Mouse (Mus musculus) naive thymus-derived CD4-positive, alpha-beta T cell, adult 2 months (primary cell): ENCODE data around the gene Adad2.

Experiments
- DNase-seq: peaks from one replicate; pipeline ENCODE4 v3.0.0-alpha.2; 2011; ENCODE audit warnings: low read depth

The Adad2 gene

DNA sequence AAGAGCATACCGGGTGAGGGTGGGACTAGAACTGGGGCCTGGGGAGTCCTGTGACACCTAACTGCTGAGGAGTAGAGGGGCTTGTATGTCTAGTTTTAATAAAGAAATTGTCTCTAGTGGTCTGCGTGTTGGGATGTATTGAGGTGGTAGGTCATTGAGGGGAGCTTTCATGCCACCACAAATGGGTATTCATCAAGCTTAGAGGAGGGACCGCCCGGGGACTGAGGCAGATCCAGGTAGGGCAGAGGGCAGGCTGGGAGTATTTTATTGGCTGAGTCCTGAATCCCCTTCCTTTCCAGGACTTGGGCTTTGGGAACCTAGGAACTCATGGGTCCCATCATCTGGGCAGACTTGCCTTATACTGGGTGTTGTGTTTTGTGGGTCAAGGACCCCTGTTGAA is 4.3 kb downstream of the Adad2 start:
- no peak for DNase-seq

DNA sequence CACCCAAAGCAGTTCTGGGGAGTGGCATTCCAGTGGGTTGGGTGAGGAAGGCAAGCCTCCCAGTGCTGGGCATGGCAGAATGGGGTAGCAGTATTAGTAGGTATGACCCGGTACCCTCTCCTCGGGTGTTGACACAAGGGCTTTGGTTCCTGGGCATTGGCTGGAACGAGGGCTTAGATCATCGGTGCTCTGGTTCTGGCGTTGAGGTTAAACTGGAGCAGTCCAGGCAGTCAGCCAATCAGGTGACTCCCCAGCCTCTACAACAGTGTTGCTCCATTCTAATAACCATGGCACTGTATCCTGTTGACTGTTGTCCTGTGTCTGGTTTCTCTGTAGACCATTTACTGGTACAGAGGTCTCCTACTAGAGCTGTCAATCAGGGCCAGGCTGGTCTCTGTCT is 5.0 kb downstream of the Adad2 start:
- no peak for DNase-seq

DNA sequence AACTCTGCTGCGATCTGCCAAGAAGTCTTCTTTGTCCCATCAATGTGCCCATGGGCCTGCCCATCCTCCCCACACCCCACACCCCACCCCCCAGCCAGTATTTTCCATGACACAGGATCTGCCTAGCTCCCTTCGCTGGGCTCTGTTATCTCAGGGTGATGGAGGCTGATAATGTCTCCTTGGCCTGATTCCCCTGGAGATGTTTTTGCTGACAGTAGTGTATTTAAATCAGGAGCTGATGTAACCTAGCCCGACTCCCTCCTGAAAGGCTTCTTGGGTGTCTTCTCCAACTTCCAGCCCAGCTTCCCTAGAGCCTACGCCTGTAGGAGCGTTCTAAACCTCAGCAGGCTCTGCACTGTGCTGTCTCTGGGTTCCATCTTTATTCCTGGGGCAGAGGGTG is 6.3 kb downstream of the Adad2 start:
- DNase-seq: no peak

DNA sequence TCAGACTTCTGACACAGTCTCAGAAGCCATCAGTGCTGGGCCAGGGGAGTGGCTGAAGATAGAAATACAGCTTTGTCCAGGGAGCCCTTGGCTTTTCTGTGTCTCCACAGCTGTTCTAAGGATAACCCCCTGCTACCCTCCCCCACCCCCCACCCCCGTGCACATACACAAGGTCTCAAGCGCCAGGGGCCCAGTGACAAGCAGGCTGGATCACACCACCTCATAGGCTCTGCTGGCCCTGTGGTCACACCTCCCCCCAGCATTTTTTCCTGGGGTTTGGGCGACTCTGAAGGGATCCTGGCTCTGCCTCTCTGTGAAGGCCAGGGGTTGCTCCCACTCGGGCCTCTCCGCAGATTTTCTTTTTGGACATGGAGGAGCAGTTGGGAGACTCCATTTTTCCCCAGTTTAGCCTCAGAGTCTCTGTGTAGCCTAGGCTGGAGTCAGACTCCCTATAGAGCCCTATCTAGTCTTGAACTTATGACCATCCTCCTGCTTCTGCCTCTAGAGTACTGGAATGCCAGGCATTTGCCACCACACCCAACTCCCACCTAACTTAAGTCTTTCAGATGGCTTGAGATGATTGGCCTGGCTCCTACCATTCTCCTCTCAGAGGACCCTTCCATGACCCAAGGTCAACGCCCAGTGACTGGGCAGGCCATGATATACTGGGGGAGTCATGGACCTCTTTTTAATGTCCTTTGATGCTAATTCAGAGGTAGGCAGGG is 7.7 kb downstream of the Adad2 start:
- no peak for DNase-seq

DNA sequence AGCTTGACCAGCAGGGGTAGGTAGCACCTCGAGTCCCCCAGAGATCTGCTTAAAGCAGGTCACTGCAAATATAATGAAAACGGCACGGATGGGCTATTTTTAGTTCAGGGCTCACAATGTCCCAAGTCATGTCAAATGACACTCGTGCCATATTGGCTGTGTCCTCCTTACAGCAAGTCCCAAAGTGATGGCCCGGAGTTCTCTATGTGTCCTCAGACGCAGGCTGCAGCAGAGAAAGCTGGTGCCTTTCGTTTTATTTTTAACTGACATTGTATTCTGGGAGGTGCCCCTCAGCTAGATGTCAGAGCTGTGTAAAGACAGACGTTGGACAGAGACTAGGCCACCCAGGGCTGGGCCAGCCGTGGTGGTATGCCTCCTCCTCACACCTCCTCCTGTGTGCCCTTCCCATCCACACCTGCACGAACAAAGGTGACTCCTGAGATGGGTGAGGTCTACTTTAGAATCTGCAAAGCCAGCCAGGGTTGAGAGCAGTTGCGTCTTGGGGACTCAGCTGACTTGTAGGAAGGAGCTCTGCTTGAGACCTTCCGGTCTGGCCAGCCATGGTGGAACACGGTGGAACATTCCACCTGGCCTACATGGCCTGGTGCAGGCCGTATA is 8.4 kb downstream of the Adad2 start:
- DNase-seq: no peak

DNA sequence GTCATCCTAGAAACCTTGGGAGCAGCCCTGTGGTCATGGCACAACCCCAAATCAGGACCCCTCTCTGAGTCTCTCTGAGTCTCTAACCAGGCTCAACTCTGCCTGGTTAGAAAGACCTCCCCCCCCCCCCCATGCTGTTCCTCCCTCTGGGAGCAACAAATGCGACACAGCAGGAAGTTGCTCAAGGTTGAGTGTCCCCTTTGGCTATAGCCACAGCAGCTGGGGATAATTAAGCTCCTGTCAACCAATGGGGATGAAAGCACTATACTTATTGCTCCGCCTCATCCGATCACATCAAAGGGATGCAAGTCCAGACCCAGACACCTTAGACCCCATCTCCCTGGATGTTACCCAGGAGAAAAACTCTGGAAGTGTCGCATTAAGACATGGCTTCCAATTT is 10.0 kb downstream of the Adad2 start:
- no peak for DNase-seq

DNA sequence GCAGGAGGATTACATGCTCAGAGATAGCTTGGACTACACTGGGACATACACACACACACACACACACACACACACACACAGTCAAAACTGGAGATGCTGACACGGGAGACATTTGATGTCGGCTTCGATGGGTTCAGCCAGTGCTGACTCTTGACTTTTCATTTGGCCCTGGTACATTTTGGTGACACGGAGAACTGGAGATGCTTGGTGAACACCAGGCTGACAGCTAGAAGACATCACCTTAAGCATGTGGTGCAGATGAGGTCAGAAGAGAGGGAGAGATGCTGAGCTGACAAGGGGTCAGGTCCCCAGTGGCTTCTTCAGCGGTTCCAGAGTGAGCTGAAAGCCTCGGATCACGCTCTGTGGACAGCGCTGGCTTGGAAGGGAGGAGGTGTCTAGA is 10.5 kb downstream of the Adad2 start:
- no peak for DNase-seq

DNA sequence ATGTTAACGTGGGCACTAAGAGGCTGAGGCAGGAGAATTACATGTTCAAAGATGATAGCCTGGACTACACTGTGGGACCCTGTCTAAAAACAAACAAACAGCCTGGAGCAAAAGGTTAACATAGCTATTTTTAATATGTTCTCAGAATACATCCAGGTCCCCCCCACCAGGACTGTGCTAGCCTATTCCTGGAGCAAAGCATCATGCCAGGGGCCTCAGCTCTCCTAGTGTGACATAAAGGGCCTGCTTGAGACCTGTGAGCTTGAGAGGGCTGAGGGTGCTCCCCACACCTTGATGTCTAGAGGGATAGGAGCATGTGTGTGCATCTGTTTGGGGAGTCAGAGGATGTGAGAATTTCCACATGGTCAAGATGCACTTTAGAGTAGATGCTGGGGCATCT is 11.2 kb downstream of the Adad2 start:
- no peak for DNase-seq

DNA sequence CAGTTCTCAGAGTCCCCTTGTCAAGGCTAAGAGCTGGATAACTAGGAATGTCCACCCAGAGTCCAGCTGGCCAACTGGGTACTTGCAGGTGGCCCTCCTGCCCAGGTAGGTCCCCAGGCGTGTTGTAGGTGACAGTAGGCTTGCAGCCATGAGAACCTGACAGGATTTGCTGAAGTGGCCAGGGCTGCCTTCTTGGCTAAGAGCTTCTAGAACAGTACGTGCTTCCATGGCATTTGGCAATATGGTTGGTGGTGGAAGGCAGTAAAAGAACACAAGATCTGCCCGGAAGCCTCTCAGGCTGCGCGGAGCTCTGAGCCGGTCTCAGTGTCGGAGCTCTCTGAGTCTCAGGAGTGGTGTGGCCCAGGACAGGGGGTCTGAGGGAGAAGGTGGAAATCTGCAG is 12.4 kb downstream of the Adad2 start:
- no peak for DNase-seq

DNA sequence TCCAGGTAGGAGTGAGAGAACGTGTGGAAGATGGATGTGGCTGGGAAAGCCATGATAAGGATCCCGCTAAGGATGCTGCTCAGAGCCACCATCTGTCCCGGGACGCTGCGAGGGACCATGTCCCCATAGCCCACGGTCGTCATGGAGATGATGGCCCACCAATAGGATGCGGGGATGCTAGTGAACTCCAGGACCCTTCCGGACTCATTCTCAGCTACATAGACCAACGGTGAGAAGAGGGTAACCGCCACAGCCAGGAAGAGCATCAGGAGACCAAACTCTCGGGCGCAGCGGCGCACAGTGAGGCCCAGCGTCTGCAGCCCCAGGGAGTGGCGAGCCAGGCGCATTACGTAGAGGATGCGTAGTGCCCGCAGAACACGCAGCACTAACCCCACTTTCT is 13.2 kb downstream of the Adad2 start:
- no peak for DNase-seq

DNA sequence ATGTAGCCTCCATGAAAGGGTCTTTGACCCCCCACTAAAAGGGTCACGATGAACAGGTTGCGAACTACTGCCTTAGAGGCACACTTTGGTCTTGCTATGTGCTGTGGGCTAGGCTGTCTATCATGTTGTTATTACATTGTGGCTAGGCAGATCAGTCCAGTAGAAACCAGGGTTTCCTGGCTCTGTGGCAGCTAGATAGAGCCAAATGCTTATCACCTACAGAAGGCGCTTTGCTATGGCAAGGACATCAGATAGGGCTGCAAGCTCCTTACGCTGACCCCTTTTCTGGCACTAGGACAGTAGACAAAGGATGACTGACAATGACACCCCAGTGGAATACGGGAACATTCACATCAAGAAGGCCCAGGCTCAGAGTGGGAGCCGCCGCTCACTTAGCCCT is 14.7 kb downstream of the Adad2 start:
- no peak for DNase-seq

DNA sequence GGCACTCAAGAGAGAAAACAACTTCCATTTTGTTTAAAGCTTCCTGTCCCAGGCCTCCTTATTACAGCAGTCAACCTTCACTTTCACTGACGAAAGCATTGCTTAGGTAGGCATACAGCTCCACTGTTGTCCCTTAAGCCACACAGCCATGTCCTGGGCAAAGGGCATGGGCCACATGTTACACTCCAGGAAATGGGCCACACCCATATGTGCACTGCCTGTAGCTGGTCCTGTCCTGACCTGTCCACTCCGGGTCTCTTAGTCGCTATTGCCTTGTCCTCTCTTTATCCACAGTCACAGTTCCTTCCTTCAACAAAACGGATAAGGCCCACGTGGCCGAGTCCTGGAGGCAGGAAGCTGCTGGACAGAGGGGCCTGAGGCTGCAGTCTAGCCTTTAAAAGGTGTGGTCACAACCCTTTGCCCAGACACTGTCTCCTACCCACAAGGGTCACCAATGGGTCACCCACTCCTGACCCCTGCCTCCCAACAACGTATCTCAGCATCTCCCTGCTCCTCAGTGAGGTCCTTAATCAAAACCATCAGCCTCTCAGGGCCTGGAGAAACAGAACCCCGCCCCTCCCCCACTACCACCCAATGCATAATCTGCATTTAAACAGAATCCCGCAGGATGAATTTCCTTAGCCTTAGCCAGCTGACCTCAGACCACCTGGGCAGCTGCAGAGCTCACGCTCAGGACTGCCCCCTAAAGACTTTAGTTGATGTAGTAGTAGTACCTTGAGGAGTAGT is 15.2 kb downstream of the Adad2 start:
- no peak for DNase-seq

DNA sequence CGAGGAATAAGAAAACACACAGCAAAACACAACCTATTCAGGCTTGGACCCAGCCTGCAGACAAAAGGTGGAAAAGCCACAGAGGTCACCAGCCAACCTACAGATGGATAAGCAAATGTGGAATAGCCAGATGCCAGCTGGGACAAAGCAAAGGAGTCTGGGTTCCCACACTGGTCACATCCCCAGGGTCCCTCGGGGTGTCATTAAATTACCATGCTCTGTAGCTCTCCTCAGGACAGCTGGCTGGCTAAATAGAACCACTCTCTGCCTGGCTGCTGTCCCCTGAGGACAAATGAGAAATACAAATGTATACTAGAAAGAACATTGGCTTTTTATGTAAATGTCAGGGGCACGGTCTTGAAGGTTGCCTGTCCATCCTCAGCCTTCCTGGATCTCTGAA is 18.3 kb downstream of the Adad2 start:
- no peak for DNase-seq

DNA sequence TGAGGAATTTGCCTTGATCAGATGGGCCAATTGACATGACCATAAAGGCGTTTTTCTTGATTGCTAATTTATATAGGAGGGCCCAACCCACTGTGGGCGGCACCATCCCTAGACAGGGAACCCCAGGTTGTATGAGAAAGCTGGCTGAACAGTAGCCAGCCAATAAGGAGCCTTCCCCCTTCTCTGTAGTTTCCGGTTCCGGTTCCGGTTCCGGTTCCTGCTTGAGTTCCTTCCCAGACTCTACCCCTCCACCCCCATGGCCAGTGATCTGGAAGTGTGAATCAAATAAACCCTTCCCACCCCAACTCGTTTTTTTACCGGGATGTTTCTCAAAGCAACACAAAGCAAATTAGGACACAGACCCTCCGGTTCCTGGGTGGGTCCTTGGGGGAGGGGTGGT is 19.7 kb downstream of the Adad2 start:
- DNase-seq: no peak

DNA sequence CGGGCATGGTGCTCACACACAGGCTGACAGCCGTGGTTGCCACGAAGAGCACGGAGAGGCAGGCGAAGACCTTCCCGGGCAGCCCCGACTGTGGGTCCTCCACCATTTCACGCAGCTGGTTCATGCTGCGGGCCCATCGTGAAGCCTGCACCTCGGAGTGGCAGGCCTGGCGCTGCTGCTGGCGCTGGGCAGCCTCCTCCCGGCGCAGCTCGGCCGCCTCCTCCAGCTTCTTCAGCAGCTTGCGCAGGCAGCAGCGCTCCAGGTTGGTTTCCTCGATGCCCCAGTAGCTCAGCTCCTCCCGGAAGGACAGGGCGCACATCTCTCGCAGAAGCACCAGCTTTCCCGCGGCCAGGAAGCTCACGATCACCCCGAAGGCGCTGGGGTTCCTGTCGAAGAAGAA is 20.4 kb downstream of the Adad2 start:
- DNase-seq: no peak

DNA sequence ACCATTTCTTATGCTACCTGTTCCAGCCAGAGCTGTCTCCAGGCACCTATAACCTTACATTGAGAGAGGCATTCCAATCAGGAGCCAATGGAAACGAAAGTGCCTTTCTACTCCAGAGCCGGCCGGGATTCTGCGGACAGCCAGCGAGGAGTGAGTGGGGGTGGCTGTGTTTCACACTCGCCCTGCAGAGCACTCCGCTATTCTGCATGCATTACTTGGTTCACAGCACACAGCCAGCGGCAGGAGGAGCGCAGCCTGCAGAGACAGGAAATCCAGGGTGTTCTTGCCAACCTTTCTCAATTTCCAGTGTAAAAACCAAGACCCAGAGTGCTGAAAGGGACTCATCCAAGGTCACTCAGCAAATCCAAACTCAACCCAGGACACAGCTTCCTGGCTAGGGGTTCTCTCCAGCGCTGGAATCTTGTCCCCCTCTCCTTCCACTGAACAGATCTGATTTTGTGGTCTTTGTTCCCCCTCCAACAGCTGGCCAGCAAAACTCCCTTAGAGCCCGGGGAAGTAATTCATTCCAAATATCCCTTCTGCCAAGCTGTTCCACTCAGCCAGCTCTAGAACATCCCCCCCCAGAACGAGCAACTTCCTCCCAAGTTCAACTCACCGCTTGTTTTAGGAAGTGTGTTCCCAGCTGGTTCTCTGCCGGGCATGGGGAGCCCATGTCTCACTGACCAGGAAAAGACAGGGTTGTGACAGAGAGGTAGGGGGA is 22.2 kb downstream of the Adad2 start:
- no peak for DNase-seq

DNA sequence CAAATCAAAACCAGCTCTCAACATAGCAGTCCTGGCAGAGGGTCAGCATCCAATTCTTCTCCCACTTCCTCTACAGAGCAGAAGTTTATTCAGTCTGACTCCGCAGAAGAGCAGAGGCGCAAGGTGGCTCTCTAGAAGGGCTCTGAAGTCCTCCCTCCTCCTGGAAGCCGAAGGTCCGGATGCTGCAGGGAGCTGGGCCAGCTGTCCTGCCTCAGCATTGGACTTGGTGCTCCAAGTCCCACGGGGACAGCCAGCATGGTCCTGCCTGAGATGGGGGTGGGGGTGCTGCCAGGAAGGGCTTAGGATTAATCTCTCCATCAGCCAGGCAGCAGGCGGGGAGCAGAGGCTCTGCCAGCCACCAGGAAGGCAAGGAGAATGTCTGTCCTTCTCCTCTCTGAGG is 22.8 kb downstream of the Adad2 start, which contains the start of gene Kcng4:
Gene Kcng4 (minus strand): TSS at position 303 of the 400 bp plus-strand sequence.
- DNase-seq: no peak

DNA sequence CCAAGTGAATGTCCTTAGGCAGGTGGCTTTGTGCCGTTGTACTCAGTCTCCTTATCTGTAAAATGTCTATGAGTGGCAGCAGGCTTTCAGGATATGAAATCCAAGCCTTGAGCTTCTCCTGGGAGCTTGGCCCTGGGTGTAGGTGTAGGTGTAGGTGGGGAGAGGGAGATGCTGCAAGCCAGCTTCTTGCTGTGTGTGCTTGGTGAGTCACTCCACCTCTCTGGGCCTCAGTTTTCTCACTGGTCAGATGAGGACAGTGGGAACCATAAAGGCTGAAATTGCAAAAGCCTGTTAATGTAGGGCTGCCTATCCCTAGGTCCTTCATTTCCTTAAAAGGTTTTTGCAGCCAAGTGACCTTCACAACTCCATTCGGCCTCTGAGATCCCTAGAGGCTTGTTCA is 23.4 kb downstream of the Adad2 start:
- DNase-seq: no peak

DNA sequence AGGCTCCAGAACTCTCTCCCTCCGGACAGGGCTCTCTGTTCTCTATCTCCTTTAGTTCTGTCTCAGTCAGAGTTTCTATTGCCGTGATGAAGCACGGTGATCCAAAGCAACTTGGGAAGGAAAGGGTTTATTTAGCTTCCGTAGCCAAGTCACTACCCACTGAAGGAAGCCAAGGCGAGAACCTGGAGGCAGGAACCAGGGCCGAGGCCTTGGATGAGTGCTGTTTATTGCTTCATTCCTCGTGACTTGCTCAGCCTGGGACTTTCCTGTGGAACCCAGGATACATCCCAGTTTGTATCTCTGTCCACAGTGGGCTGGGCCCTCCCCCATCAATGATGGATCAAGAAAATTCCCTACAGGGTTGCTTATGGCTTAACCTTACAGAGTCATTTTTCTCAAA is 24.2 kb downstream of the Adad2 start:
- DNase-seq: no peak

DNA sequence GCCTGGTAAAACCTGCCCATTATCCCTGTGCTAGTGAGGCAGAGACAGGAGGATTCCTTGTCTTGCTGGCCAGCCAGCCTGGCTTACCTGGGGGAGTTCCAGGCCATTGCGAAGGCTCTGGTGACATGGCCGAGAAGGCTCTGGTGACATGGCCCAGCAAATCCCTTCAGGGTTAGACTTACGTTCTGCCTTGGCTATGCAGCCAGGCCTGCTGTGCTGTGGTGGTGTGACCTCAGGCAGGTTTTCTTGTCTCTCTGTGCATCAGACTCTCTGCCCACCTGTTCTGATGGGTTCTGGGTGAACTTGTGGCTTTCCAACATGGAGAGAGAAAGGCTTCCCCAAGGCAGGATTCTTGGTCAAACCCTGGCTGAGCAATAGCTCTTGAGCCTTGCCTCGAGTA is 24.8 kb downstream of the Adad2 start:
- DNase-seq: no peak

DNA sequence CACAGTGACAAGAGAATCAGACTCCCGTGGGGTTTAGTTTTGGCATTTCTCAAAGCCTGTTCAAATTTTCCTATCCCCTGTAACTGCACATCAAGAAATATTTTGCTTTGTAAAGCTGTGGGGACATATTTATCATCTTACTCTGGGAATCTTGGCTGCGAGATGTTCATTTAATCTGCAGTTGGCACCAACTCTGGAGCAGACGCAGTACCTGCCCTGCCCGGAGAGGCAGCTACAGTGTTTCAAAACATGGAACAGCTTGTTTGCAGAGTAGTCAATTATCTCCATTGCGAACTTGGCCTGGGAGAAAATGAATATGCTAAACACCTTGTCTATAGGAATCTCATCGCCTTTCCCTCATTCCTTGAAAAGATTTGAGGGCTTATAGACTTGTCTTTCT is 25.7 kb downstream of the Adad2 start:
- DNase-seq: no peak

DNA sequence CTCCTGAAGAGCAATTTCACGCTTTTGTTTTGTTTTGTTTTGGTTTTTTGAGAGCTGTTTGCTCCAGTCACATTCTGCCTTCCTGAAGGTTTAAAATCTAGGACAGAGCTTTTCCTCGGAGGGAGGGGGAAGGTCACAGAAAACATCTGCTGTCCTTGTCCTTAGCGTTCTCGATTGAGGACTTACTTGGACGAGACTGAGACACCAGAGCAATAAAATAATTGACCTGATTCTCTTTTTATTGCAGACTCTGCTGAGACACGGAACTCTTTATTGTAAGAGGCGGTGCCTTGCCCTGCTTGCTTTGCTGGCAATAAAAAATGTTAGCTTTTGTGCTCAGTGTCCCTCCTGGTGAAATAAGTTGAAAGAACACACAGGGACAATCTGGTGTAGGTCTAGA is 27.3 kb downstream of the Adad2 start:
- DNase-seq: no peak

DNA sequence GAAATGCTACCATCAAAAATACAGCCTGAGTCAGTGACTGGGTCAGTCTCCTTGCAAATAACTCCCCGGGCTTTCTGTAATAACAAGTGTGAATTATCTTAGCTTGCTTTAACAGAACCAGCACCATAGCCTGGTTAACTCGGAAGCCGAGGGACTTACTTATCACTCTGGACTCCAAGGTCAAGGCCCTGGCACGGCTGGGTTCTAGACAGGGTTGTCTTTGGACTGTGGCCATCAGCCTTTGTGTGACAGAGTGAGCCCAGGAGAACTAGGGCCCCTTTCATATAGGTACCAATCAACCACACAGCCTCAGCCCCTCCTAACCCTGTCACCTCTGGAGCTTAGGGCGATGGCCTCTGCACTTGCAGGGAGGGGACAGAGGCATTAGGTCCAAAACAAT is 28.5 kb downstream of the Adad2 start:
- no peak for DNase-seq
